Mouse (Mus musculus): ENCODE measurements around the gene Adcy5.

Gene Adcy5

GRCm38 (mm10) chr16:35154641-35155390 is at the start of gene Adcy5:
Gene Adcy5, plus strand, starts transcription at chr16:35154877.
- DNase-seq (ENCODE audit: low read depth, low spot score), result no peak

- no peak for DNase-seq (ENCODE audit: low read depth, low spot score)
Observed at GRCm38 (mm10) chr16:35107985-35108384, 46.7 kb upstream of the Adcy5 start.

- DNase-seq (ENCODE audit: low read depth, low spot score), result no peak
Observed at GRCm38 (mm10) chr16:35109156-35109555, 45.5 kb upstream of the Adcy5 start.

GRCm38 (mm10) chr16:35109656-35110291 is 44.9 kb upstream of the Adcy5 start:
- DNase-seq (ENCODE audit: low read depth, low spot score), result no peak

GRCm38 (mm10) chr16:35110410-35111142 is 44.1 kb upstream of the Adcy5 start:
- DNase-seq (ENCODE audit: low read depth, low spot score), result peak; percentile 47

- DNase-seq (ENCODE audit: low read depth, low spot score), result no peak
Observed at GRCm38 (mm10) chr16:35111143-35111620, 43.5 kb upstream of the Adcy5 start.

- no peak for DNase-seq (ENCODE audit: low read depth, low spot score)
Observed at GRCm38 (mm10) chr16:35113496-35113895, 41.2 kb upstream of the Adcy5 start.

GRCm38 (mm10) chr16:35116328-35116956 is 38.2 kb upstream of the Adcy5 start:
- no peak for DNase-seq (ENCODE audit: low read depth, low spot score)

GRCm38 (mm10) chr16:35117436-35117835 is 37.2 kb upstream of the Adcy5 start:
- DNase-seq (ENCODE audit: low read depth, low spot score), result no peak

- DNase-seq (ENCODE audit: low read depth, low spot score), result no peak
Observed at GRCm38 (mm10) chr16:35120603-35121002, 34.1 kb upstream of the Adcy5 start.

- DNase-seq (ENCODE audit: low read depth, low spot score), result no peak
Observed at GRCm38 (mm10) chr16:35127270-35127669, 27.4 kb upstream of the Adcy5 start.

GRCm38 (mm10) chr16:35130172-35130571 is 24.5 kb upstream of the Adcy5 start:
- DNase-seq (ENCODE audit: low read depth, low spot score), result no peak

- no peak for DNase-seq (ENCODE audit: low read depth, low spot score)
Observed at GRCm38 (mm10) chr16:35139416-35139815, 15.3 kb upstream of the Adcy5 start.

GRCm38 (mm10) chr16:35139873-35140619 is 14.6 kb upstream of the Adcy5 start:
- DNase-seq (ENCODE audit: low read depth, low spot score), result no peak

- no peak for DNase-seq (ENCODE audit: low read depth, low spot score)
Observed at GRCm38 (mm10) chr16:35140620-35140975, 14.1 kb upstream of the Adcy5 start.

GRCm38 (mm10) chr16:35141839-35142238 is 12.8 kb upstream of the Adcy5 start:
- no peak for DNase-seq (ENCODE audit: low read depth, low spot score)

- DNase-seq (ENCODE audit: low read depth, low spot score), result peak; percentile 49
Observed at GRCm38 (mm10) chr16:35146153-35146552, 8.5 kb upstream of the Adcy5 start.

- DNase-seq (ENCODE audit: low read depth, low spot score), result no peak
Observed at GRCm38 (mm10) chr16:35153146-35153755, 1.4 kb upstream of the Adcy5 start.

- no peak for DNase-seq (ENCODE audit: low read depth, low spot score)
Observed at GRCm38 (mm10) chr16:35154245-35154640, 434 bp upstream of the Adcy5 start.

GRCm38 (mm10) chr16:35155391-35156305 is 971 bp downstream of the Adcy5 start:
- DNase-seq (ENCODE audit: low read depth, low spot score), result no peak

Data from WW6 (cell line).